Mouse (Mus musculus) midbrain, postnatal 0 days (tissue): Measurements from ENCODE around the gene Ugt1a6b. TPM values are rescaled to one million over a fixed set of nuclear protein-coding genes. Genes with fewer than 3 reads are reported as not detected.
"Not testable (repeated sequence)": the region's sequence is repeated elsewhere in the genome, so short reads cannot be mapped to it uniquely, and the experiment has no call there.

ENCODE experiments used
- ATAC-seq: fragments of 200-750 bp; cut with Nextera tagmentation; 2 replicates; pipeline ENCODE4 v1.8.0; 2017; ENCODE audit warnings: moderate number of reproducible peaks, mild to moderate bottlenecking, moderate TSS enrichment, moderate library complexity; ENCODE audit not compliant: low FRiP score
- DNase-seq: peaks from one replicate; pipeline ENCODE4 v3.0.0-alpha.2; 2015; ENCODE audit warnings: low spot score
- H3K27ac ChIP-seq: fragments of 300-500 bp; sonication (generic); 2 replicates; pipeline ENCODE4 v1.5.1; 2014; ENCODE audit warnings: low read depth, mild to moderate bottlenecking, low read length, mixed read lengths
- H3K27me3 ChIP-seq: fragments of 300-500 bp; sonication (generic); 2 replicates; pipeline ENCODE4 v1.6.1; 2014; ENCODE audit warnings: low read length, control low read depth, mixed read lengths; ENCODE audit not compliant: insufficient read depth
- H3K36me3 ChIP-seq: fragments of 300-500 bp; sonication (generic); 2 replicates; pipeline ENCODE4 v1.6.1; 2014; ENCODE audit warnings: low read length, control low read depth, mixed read lengths; ENCODE audit not compliant: insufficient read depth
- H3K4me1 ChIP-seq: fragments of 300-500 bp; sonication (generic); 2 replicates; pipeline ENCODE4 v1.6.1; 2014; ENCODE audit warnings: mild to moderate bottlenecking, control low read depth, antibody characterized with exemption, low read length, mixed read lengths; ENCODE audit not compliant: insufficient read depth
- H3K4me2 ChIP-seq: fragments of 300-500 bp; sonication (generic); 2 replicates; pipeline ENCODE4 v1.6.1; 2014; ENCODE audit warnings: low read depth, mild to moderate bottlenecking, low read length, mixed read lengths; ENCODE audit not compliant: poor library complexity, severe bottlenecking
- H3K4me3 ChIP-seq: fragments of 300-500 bp; sonication (generic); 2 replicates; pipeline ENCODE4 v1.5.1; 2014; ENCODE audit warnings: low read depth, mild to moderate bottlenecking, low read length, moderate library complexity
- H3K9ac ChIP-seq: fragments of 300-500 bp; sonication (generic); replicated peaks from 2 replicates; pipeline ENCODE4 v1.6.1; 2014; ENCODE audit warnings: mild to moderate bottlenecking, low read length, moderate library complexity, mixed read lengths; ENCODE audit not compliant: poor library complexity, severe bottlenecking
- H3K9me3 ChIP-seq: fragments of 300-500 bp; sonication (generic); 2 replicates; pipeline ENCODE4 v1.6.1; 2016; ENCODE audit warnings: low read length, control low read depth
- CTCF ChIP-seq: IDR thresholded peaks from 2 replicates; pipeline ENCODE4 v1.5.1; 2016; ENCODE audit warnings: antibody characterized with exemption, mild to moderate bottlenecking
- WGBS: fragments of 180-500 bp; shearing (Covaris S2); extraction: QIAGEN DNeasy Blood & Tissue Kit; methylation state at CpG from one replicate; pipeline ENCODE4 v1.1.7; 2014; 5-methylcytosine and 5-hydroxymethylcytosine counted together
- polyA plus RNA-seq: library from polyadenylated mRNA; unstranded; fragments of >200 nt; fragmentation: Nextera tagmentation; extraction: Ambion mirVana; gene quantifications from 2 replicates; pipeline ENCODE4 v1.2.1, GENCODE M21; 2015
- total RNA-seq: library from RNA; depleted of rRNA; stranded (reverse); fragments of >200 nt; gene quantifications from 2 replicates; pipeline ENCODE4 v1.2.3, GENCODE M21; 2014; rRNA removed

The Ugt1a6b gene
- total RNA-seq, result 0.94 and 1.9 TPM in 2 replicates
- polyA plus RNA-seq, result not detected in 2 replicates

- ATAC-seq, DNase-seq: not testable (repeated sequence)
Measured at GRCm38 (mm10) chr1:88103019-88103418, at the start of gene Ugt1a6b. Ugt1a6b (plus strand) TSS chr1:88103252.

GRCm38 (mm10) chr1:88055088-88055487 is 48.0 kb upstream of the Ugt1a6b start, which contains the start of gene Ugt1a10:
Ugt1a10 (plus strand) TSS chr1:88055388.
- H3K9ac ChIP-seq, result no peak within 1 kb of the TSS
- no peaks in the 10 kb centered on the region for H3K27me3 ChIP-seq
- H3K4me3 ChIP-seq, result no peak within 1 kb of the TSS
- no peak within 1 kb of the TSS for H3K27ac ChIP-seq
- no peak for TF ChIP-seq CTCF
- no peaks in the 10 kb centered on the region for H3K9me3 ChIP-seq
- WGBS, result 88% methylated on average over 1 of the region's 1 CpGs
- no peaks in the 10 kb centered on the region for H3K4me1 ChIP-seq
- H3K36me3 ChIP-seq, result no peaks in the 10 kb centered on the region
- ATAC-seq (no peak), DNase-seq (no peak)
- H3K4me2 ChIP-seq, result no peak within 1 kb of the TSS

More at GRCm38 (mm10) chr1:88103019-88103418, at the start of gene Ugt1a6b:
- H3K9ac ChIP-seq, H3K4me1 ChIP-seq, H3K9me3 ChIP-seq, H3K27me3 ChIP-seq, H3K36me3 ChIP-seq, H3K4me3 ChIP-seq, H3K4me2 ChIP-seq, H3K27ac ChIP-seq: not testable (repeated sequence)
- WGBS, result 68% methylated on average over 2 of the region's 3 CpGs

- not testable (repeated sequence) for H3K36me3 ChIP-seq, H3K27ac ChIP-seq, H3K4me3 ChIP-seq, H3K9me3 ChIP-seq, H3K27me3 ChIP-seq, H3K9ac ChIP-seq, ATAC-seq, DNase-seq, H3K4me2 ChIP-seq, H3K4me1 ChIP-seq
- WGBS, result 38% methylated on average over 1 of the region's 2 CpGs
Measured at GRCm38 (mm10) chr1:88066472-88067102, 36.5 kb upstream of the Ugt1a6b start.

- no peaks in the 10 kb centered on the region for H3K36me3 ChIP-seq
- no peak within 1 kb of the TSS for H3K4me2 ChIP-seq
- H3K9me3 ChIP-seq, result no peaks in the 10 kb centered on the region
- DNase-seq, result no peak
- no peaks in the 10 kb centered on the region for H3K27me3 ChIP-seq
- 78% methylated on average over 2 of the region's 2 CpGs for WGBS
- TF ChIP-seq CTCF, result no peak
- no peak within 1 kb of the TSS for H3K27ac ChIP-seq
- no peak for ATAC-seq
- no peaks in the 10 kb centered on the region for H3K4me1 ChIP-seq
- H3K4me3 ChIP-seq, result no peak within 1 kb of the TSS
- no peak within 1 kb of the TSS for H3K9ac ChIP-seq
Measured at GRCm38 (mm10) chr1:88070495-88070894, 32.6 kb upstream of the Ugt1a6b start, which contains the start of gene Ugt1a9. Ugt1a9 (plus strand) TSS chr1:88070800.

- Histone ChIP-seq H3K4me2 (no peak overlapping the region), H3K27me3 (no peaks in the 10 kb centered on the region), H3K9ac (no peak overlapping the region), H3K4me1 (no peaks in the 10 kb centered on the region), H3K36me3 (no peaks in the 10 kb centered on the region), H3K9me3 (no peaks in the 10 kb centered on the region), H3K27ac (no peak overlapping the region), H3K4me3 (no peak overlapping the region)
- ATAC-seq, result no peak
- no peak for DNase-seq
- no peak for TF ChIP-seq CTCF
- WGBS, result 86% methylated on average over 4 of the region's 4 CpGs
Measured at GRCm38 (mm10) chr1:88070902-88071301, 32.1 kb upstream of the Ugt1a6b start.

- Histone ChIP-seq H3K27me3 (no peaks in the 10 kb centered on the region), H3K4me2 (no peak overlapping the region), H3K36me3 (no peaks in the 10 kb centered on the region), H3K9ac (no peak overlapping the region), H3K4me3 (no peak overlapping the region), H3K9me3 (no peaks in the 10 kb centered on the region), H3K27ac (no peak overlapping the region), H3K4me1 (no peaks in the 10 kb centered on the region)
- 88% methylated on average over 2 of the region's 2 CpGs for WGBS
- no peak for TF ChIP-seq CTCF
- ATAC-seq (no peak), DNase-seq (no peak)
Measured at GRCm38 (mm10) chr1:88074471-88074870, 28.6 kb upstream of the Ugt1a6b start.
